Mouse (Mus musculus) liver, adult 2 months (tissue): ENCODE measurements around the gene Bud31. TPM values are rescaled to one million over a fixed set of nuclear protein-coding genes. Genes with fewer than 3 reads are reported as not detected.
"Not testable (repeated sequence)": the region's sequence is repeated elsewhere in the genome, so short reads cannot be mapped to it uniquely, and the experiment has no call there.

Experiments
- DNase-seq: peaks from one replicate; pipeline ENCODE4 v3.0.0-alpha.2; 2011; ENCODE audit warnings: low read depth, low spot score; ENCODE audit errors: extremely low read depth
- H3K27ac ChIP-seq: fragments of 200-500 bp; replicated peaks from 2 replicates; pipeline ENCODE4 v1.5.1; 2012; ENCODE audit warnings: low read depth, mild to moderate bottlenecking, control low read depth, inconsistent platforms, low read length; ENCODE audit not compliant: insufficient read depth
- H3K27me3 ChIP-seq: fragments of 200-500 bp; 2 replicates; pipeline ENCODE4 v1.6.1; 2012; ENCODE audit warnings: mild to moderate bottlenecking, moderate library complexity, low read length, inconsistent platforms; ENCODE audit not compliant: control insufficient read depth, insufficient read depth
- H3K36me3 ChIP-seq: fragments of 200-500 bp; 2 replicates; pipeline ENCODE4 v1.6.1; 2012; ENCODE audit warnings: low read length, inconsistent platforms; ENCODE audit not compliant: control insufficient read depth, insufficient read depth
- H3K4me1 ChIP-seq: fragments of 200-500 bp; 2 replicates; pipeline ENCODE4 v1.6.1; 2011; ENCODE audit warnings: low read length; ENCODE audit not compliant: control insufficient read depth, insufficient read depth
- H3K4me3 ChIP-seq: fragments of 200-500 bp; 2 replicates; pipeline ENCODE4 v1.5.1; 2011; ENCODE audit warnings: low read depth, mild to moderate bottlenecking, control low read depth, low read length, moderate library complexity; ENCODE audit not compliant: insufficient read depth
- H3K79me2 ChIP-seq: fragments of 200-500 bp; 2 replicates; pipeline ENCODE4 v1.6.1; 2012; ENCODE audit warnings: inconsistent platforms, mild to moderate bottlenecking, low read length, moderate library complexity; ENCODE audit not compliant: control insufficient read depth, insufficient read depth
- H3K9ac ChIP-seq: fragments of 200-500 bp; 2 replicates; pipeline ENCODE4 v1.6.1; 2012; ENCODE audit warnings: low read depth, mild to moderate bottlenecking, control low read depth, inconsistent platforms, low read length
- CTCF ChIP-seq: fragments of 200-500 bp; IDR thresholded peaks from 2 replicates; pipeline ENCODE4 v1.5.1; 2011; ENCODE audit warnings: low read depth, low read length, control low read depth
- POLR2A ChIP-seq: fragments of 200-500 bp; IDR thresholded peaks from 2 replicates; pipeline ENCODE4 v1.6.1; 2011; ENCODE audit warnings: low read length, control low read depth; ENCODE audit not compliant: insufficient read depth; ENCODE audit errors: extremely low read depth
- WGBS: fragments of 180-500 bp; shearing (Covaris S2); methylation state at CpG from one replicate; pipeline ENCODE4 v1.1.7; 2018; 5-methylcytosine and 5-hydroxymethylcytosine counted together
- polyA plus RNA-seq: library from polyadenylated mRNA; depleted of rRNA; stranded (reverse); fragments of >200 nt; gene quantifications from 2 replicates; pipeline ENCODE4 v1.2.3, GENCODE M21; 2012
- total RNA-seq: library from RNA; depleted of rRNA; stranded (reverse); fragments of >200 nt; gene quantifications from 2 replicates; pipeline ENCODE4 v1.2.3, GENCODE M21; 2014

Gene Bud31
- total and polyA plus RNA-seq, 2 experiments: 45.5 to 66.4 TPM

DNA sequence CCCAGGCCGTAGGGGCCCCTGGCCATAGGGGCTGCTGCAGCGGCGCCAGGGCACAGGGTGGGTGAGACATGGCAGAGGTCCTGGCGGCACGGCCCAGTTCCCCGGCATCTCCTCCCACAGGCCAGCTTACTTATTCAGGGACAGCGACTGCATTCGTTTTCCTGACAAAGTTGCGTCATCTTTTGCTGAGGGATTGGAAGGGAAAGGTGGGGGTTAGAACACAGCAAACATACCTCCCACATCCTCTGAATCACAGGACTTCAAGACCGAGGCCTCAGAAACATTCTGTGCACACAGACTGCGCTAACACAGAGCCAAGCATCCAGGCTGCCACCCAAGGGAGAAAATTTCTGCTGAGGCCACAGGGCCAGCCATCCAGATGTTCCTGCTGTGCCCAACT, 10.0 kb upstream of the Bud31 start:
- Histone ChIP-seq H3K4me3 (no peak overlapping the region), H3K9ac (no peak overlapping the region), H3K27me3 (no peaks in the 10 kb centered on the region), H3K27ac (no peak overlapping the region), H3K36me3 (peaks cover 48% of the 10 kb centered on the region), H3K4me1 (no peaks in the 10 kb centered on the region), H3K79me2 (no peaks in the 10 kb centered on the region)
- TF ChIP-seq CTCF (no peak), POLR2A (no peak)
- 57% methylated on average over 11 of the region's 11 CpGs for WGBS
- no peak for DNase-seq

DNA sequence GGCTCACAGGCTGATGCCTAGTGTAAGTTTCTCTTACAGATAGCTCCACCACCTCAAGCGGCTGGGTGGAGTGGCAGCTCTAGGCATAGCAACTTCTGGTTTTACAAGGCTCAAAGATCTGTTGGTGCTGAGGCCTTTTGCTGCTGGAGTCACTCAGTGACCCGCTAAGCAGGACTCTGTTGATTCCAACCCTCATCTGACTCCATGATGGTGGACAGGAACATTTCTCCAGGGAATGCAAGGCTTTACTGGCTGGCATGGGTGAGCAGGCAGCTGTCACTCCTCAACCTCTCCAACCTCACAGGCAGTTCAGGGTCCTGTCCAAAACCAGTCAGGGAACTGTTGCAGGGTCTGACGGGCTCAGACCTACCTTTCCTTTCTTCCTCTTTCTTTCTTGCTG, 9.2 kb upstream of the Bud31 start:
- Histone ChIP-seq H3K27ac (no peak overlapping the region), H3K9ac (no peak overlapping the region), H3K4me1 (no peaks in the 10 kb centered on the region), H3K4me3 (no peak overlapping the region), H3K79me2 (no peaks in the 10 kb centered on the region), H3K36me3 (peaks cover 47% of the 10 kb centered on the region), H3K27me3 (no peaks in the 10 kb centered on the region)
- TF ChIP-seq CTCF (no peak), POLR2A (no peak)
- no peak for DNase-seq
- 88% methylated on average over 3 of the region's 3 CpGs for WGBS

DNA sequence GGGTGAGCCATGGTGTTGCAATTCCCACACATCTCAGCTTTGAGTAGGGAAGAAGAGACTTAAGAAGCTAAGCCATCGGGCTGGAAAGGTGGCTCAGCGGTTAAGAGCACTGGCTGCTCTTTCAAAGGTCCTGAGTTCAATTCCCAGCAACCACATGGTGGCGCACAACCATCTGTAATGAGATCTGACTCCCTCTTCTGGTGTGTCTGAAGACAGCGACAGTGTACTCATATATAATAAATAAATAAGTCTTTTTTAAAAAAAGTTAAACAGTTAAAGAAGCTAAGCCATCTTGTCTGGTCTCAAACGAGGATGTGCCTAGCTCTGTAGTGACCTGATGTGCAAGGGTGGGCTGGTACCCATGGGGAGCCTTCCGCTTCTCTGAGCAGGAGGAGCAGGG, 6.9 kb upstream of the Bud31 start:
- DNase-seq, H3K27ac ChIP-seq, H3K4me1 ChIP-seq, H3K4me3 ChIP-seq, H3K9ac ChIP-seq, H3K79me2 ChIP-seq, H3K27me3 ChIP-seq: not testable (repeated sequence)
- 96% methylated on average over 6 of the region's 6 CpGs for WGBS
- H3K36me3 ChIP-seq: peaks cover 40% of the 10 kb centered on the region

DNA sequence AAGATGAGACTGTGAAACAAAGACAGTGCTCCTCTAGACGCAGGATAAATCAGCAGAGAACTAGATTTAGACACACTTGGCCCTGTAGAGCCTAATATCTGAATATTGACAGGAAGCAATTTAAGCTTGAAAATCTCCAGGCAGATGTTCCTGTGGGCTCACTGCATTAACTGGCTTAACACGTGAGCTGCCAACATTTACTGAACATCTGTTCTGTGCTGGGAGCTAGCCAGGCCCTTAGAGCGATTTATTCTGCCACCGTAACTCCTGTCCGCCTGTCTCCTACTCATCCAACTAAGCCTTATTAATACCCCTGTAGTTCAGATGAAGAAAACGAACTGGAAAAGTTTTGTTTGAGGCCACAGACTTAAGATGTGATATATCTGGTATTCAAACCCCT, 1.3 kb upstream of the Bud31 start:
- peaks cover 15% of the 10 kb centered on the region; the same call in 1 of the 2 replicates for H3K79me2 ChIP-seq
- peak overlapping the region; percentile 81; the same call in 1 of the 2 replicates for H3K9ac ChIP-seq
- no peak for TF ChIP-seq CTCF
- TF ChIP-seq POLR2A: no peak
- no peak overlapping the region for H3K27ac ChIP-seq
- H3K27me3 ChIP-seq: no peaks in the 10 kb centered on the region
- H3K36me3 ChIP-seq: peaks cover 34% of the 10 kb centered on the region
- WGBS: 5% methylated on average over 6 of the region's 6 CpGs
- peaks cover 6% of the 10 kb centered on the region for H3K4me1 ChIP-seq
- no peak for DNase-seq
- peak overlapping the region; percentile 89 for H3K4me3 ChIP-seq

DNA sequence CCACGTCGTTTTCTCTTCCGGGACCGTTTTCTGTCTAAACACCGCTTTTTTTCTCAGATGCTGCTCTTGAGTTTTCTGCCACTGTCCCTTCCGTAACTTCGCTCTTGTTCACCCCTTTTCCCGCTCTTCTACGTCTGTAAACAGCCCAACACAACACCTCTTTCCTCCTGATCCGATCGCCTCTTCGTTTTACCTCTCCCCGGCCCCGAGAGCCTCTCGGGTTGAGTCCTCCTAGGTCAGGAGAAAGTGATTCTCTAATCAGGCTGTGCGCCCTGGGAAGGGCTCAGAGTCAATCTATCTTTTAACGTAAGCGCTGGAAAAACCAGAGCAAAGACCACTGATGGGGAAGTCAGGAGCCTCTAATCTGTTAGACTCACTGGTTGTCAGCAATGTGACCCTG, 449 bp downstream of the Bud31 start:
- TF ChIP-seq POLR2A (no peak), CTCF (no peak)
- H3K36me3 ChIP-seq: peaks cover 31% of the 10 kb centered on the region
- H3K27ac ChIP-seq: peak overlapping the region; percentile 99
- H3K27me3 ChIP-seq: no peaks in the 10 kb centered on the region
- H3K4me3 ChIP-seq: peak overlapping the region; percentile 89
- under 1% methylated on average over 18 of the region's 18 CpGs for WGBS
- H3K9ac ChIP-seq: peak overlapping the region; percentile 84
- DNase-seq: no peak
- peaks cover 6% of the 10 kb centered on the region for H3K4me1 ChIP-seq
- H3K79me2 ChIP-seq: peaks cover 15% of the 10 kb centered on the region; the same call in 1 of the 2 replicates

DNA sequence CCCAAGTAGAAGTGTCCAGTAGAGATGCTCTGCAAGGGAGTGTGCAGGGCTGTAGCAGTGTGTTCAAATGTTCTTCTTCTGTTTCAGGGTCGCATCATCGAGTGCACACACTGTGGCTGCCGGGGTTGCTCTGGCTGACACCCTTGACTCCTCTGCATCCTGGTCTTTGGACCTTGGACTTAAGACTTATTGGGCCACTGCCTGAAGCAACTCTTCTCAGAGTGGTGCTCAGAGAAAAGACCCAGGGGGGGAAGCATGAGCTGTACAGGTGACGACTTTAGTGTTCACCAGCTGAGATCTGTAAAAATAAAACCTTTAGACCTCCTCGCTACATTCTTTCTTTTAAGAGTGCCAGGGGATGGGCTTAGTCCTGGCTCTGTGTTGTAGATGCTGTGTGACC, 7.6 kb downstream of the Bud31 start:
- H3K27ac ChIP-seq: no peak overlapping the region
- TF ChIP-seq POLR2A (no peak), CTCF (no peak)
- H3K79me2 ChIP-seq: no peaks in the 10 kb centered on the region
- H3K27me3 ChIP-seq: no peaks in the 10 kb centered on the region
- DNase-seq: peak; percentile 41
- 44% methylated on average over 5 of the region's 5 CpGs for WGBS
- no peak overlapping the region for H3K4me3 ChIP-seq
- peaks cover 2% of the 10 kb centered on the region; the same call in 1 of the 2 replicates for H3K4me1 ChIP-seq
- peaks cover 47% of the 10 kb centered on the region for H3K36me3 ChIP-seq
- H3K9ac ChIP-seq: no peak overlapping the region
